ENCODE assay signal across 23 mouse cellular contexts in genomic region chr10:62854581-62854980, GRCm38 (mm10). TPM values are rescaled to one million over a fixed set of nuclear protein-coding genes. Genes with fewer than 3 reads are reported as not detected.
DNase-seq lines count a peak whose midpoint lies in the region; ATAC-seq and TF ChIP-seq lines count a peak whose summit lies in the region.
"Had no signal": no experiment of that assay in that cellular context is flagged by ENCODE, and none has a peak within 500 bp of the region (broad histone marks: within the 10 kb centered on the region; RNA-seq: fewer than 3 reads in every experiment).

No protein-coding gene starts in this region.

- TF ChIP-seq EP300 in heart, adult 2 months (IDR thresholded peaks at IDR 0.05; ENCODE audit: insufficient read depth, low read depth, low read length): no peak

- no peak for DNase-seq in heart, adult 2 months
- DNase-seq in heart, postnatal 4 days: no peak
- DNase-seq in heart, adult 11 months: no peak
- no peak for DNase-seq in kidney, postnatal 4 days
- no peak for DNase-seq in midbrain, embryonic 14.5 days
- DNase-seq: adrenal gland, postnatal 14 days; cerebellum, adult 8-10 months; cerebellum, postnatal 36 days; embryo, embryonic 11 days; layer of hippocampus, adult 9-11 months; liver, embryonic 13.5 days; lung, embryonic 14.5 days; right cerebral cortex, postnatal 4 days; thymus, postnatal 14 days had no signal

- no peaks in the 10 kb centered on the region for H3K27me3 ChIP-seq in heart, adult 2 months (ENCODE audit: control insufficient read depth, insufficient read depth, low read length)
- no peaks in the 10 kb centered on the region for H3K27me3 ChIP-seq in heart, embryonic 15.5 days
- no peaks in the 10 kb centered on the region for H3K27me3 ChIP-seq in kidney, embryonic 16.5 days (ENCODE audit: insufficient read depth, low read length)
- no peaks in the 10 kb centered on the region for H3K27me3 ChIP-seq in intestine, embryonic 15.5 days (replicated peaks)
- H3K27me3 ChIP-seq in midbrain, embryonic 14.5 days (ENCODE audit: control insufficient read depth, insufficient read depth, low read length): no peaks in the 10 kb centered on the region
- H3K27me3 ChIP-seq: embryonic facial prominence, embryonic 13.5 days; forebrain, embryonic 12.5 days; hindbrain, embryonic 12.5 days; liver, embryonic 13.5 days had no signal

- 57% methylated on average over 4 of the region's 4 CpGs for WGBS in heart, adult 2 months
- 46% methylated on average over 4 of the region's 4 CpGs for WGBS in heart, embryonic 15.5 days
- 57% methylated on average over 4 of the region's 4 CpGs for WGBS in kidney, embryonic 16.5 days
- WGBS in intestine, embryonic 15.5 days: 53% methylated on average over 4 of the region's 4 CpGs
- WGBS in midbrain, embryonic 14.5 days: 88% methylated on average over 4 of the region's 4 CpGs

- H3K4me3 ChIP-seq in heart, adult 2 months: no peak overlapping the region
- no peak overlapping the region for H3K4me3 ChIP-seq in heart, embryonic 15.5 days
- H3K4me3 ChIP-seq in kidney, embryonic 16.5 days (ENCODE audit: low read length): no peak overlapping the region
- no peak overlapping the region for H3K4me3 ChIP-seq in intestine, embryonic 15.5 days (replicated peaks)
- H3K4me3 ChIP-seq in midbrain, embryonic 14.5 days (replicated peaks; ENCODE audit: low read depth, low read length): no peak overlapping the region
- H3K4me3 ChIP-seq: embryonic facial prominence, embryonic 13.5 days; erythroblast, embryonic 14.5 days; forebrain, embryonic 12.5 days; hindbrain, embryonic 12.5 days; liver, embryonic 13.5 days; midbrain, embryonic 10.5 days had no signal

- peaks cover 2% of the 10 kb centered on the region; the same call in 1 of the 2 replicates for H3K4me1 ChIP-seq in heart, adult 2 months (ENCODE audit: control insufficient read depth, insufficient read depth, low read length)
- peaks cover 15% of the 10 kb centered on the region for H3K4me1 ChIP-seq in heart, embryonic 15.5 days (replicated peaks)
- H3K4me1 ChIP-seq in kidney, embryonic 16.5 days (ENCODE audit: insufficient read depth, low read length): 0 out of 2 replicates have a peak, but pooled peaks cover 4% of the 10 kb centered on the region
- H3K4me1 ChIP-seq in intestine, embryonic 15.5 days (replicated peaks): no peaks in the 10 kb centered on the region
- no peaks in the 10 kb centered on the region for H3K4me1 ChIP-seq in midbrain, embryonic 14.5 days (ENCODE audit: control insufficient read depth, insufficient read depth, low read length)
- H3K4me1 ChIP-seq: hindbrain, embryonic 12.5 days; midbrain, embryonic 10.5 days had no signal

- no peaks in the 10 kb centered on the region for H3K9me3 ChIP-seq in heart, embryonic 15.5 days (replicated peaks)
- H3K9me3 ChIP-seq in kidney, embryonic 16.5 days (ENCODE audit: low read length): no peaks in the 10 kb centered on the region
- no peaks in the 10 kb centered on the region for H3K9me3 ChIP-seq in intestine, embryonic 15.5 days
- no peaks in the 10 kb centered on the region for H3K9me3 ChIP-seq in midbrain, embryonic 14.5 days (ENCODE audit: control insufficient read depth, low read length)
- H3K9me3 ChIP-seq: embryonic facial prominence, embryonic 13.5 days; forebrain, embryonic 12.5 days; hindbrain, embryonic 12.5 days; liver, embryonic 13.5 days; midbrain, embryonic 10.5 days had no signal

- H3K9ac ChIP-seq in heart, adult 2 months (ENCODE audit: low read depth, low read length): no peak overlapping the region
- no peak overlapping the region for H3K9ac ChIP-seq in heart, embryonic 15.5 days
- H3K9ac ChIP-seq in kidney, embryonic 16.5 days (replicated peaks; ENCODE audit: low read length): no peak overlapping the region
- no peak overlapping the region for H3K9ac ChIP-seq in intestine, embryonic 15.5 days
- no peak overlapping the region for H3K9ac ChIP-seq in midbrain, embryonic 14.5 days (replicated peaks; ENCODE audit: low read length)
- H3K9ac ChIP-seq: embryonic facial prominence, embryonic 13.5 days; forebrain, embryonic 12.5 days; hindbrain, embryonic 12.5 days; liver, embryonic 13.5 days; lung, embryonic 14.5 days had no signal

- ATAC-seq in heart, embryonic 15.5 days (replicated peaks; ENCODE audit: insufficient number of reproducible peaks, insufficient read depth, low FRiP score, low read depth): 0 out of 2 replicates have a peak, but pooled peaks have one; percentile 30
- ATAC-seq in kidney, embryonic 16.5 days (ENCODE audit: low FRiP score, low TSS enrichment): peak; percentile 35; the same call in 1 of the 2 replicates
- ATAC-seq in intestine, embryonic 15.5 days: peak; percentile 82
- no peak for ATAC-seq in midbrain, embryonic 14.5 days (ENCODE audit: low FRiP score, low TSS enrichment)

- no peaks in the 10 kb centered on the region for H3K36me3 ChIP-seq in heart, adult 2 months (ENCODE audit: control insufficient read depth, insufficient read depth, low read length)
- no peaks in the 10 kb centered on the region for H3K36me3 ChIP-seq in heart, embryonic 15.5 days
- no peaks in the 10 kb centered on the region for H3K36me3 ChIP-seq in kidney, embryonic 16.5 days (ENCODE audit: insufficient read depth, low read length)
- no peaks in the 10 kb centered on the region for H3K36me3 ChIP-seq in intestine, embryonic 15.5 days
- H3K36me3 ChIP-seq in midbrain, embryonic 14.5 days (ENCODE audit: control insufficient read depth, insufficient read depth, low read length): no peaks in the 10 kb centered on the region
- H3K36me3 ChIP-seq: embryonic facial prominence, embryonic 13.5 days; forebrain, embryonic 12.5 days; hindbrain, embryonic 12.5 days; liver, embryonic 13.5 days had no signal

- peak overlapping the region; percentile 33; the same call in 1 of the 2 replicates for H3K4me2 ChIP-seq in heart, embryonic 15.5 days
- no peak overlapping the region for H3K4me2 ChIP-seq in kidney, embryonic 16.5 days (replicated peaks; ENCODE audit: low read depth, low read length)
- no peak overlapping the region for H3K4me2 ChIP-seq in intestine, embryonic 15.5 days (replicated peaks)
- no peak overlapping the region for H3K4me2 ChIP-seq in midbrain, embryonic 14.5 days (ENCODE audit: low read length)
- H3K4me2 ChIP-seq: embryonic facial prominence, embryonic 13.5 days; forebrain, embryonic 12.5 days; hindbrain, embryonic 12.5 days; liver, embryonic 13.5 days; lung, embryonic 14.5 days had no signal

- no peaks in the 10 kb centered on the region for H3K79me2 ChIP-seq in heart, adult 2 months (replicated peaks; ENCODE audit: control insufficient read depth, insufficient read depth, low read length)

- no peak for TF ChIP-seq POLR2A in heart, adult 2 months (IDR thresholded peaks at IDR 0.05; ENCODE audit: insufficient read depth, low read depth, low read length)

- H3K27ac ChIP-seq in heart, adult 2 months: peak overlapping the region; percentile 57; the same call in 1 of the 2 replicates
- peak overlapping the region; percentile 92 for H3K27ac ChIP-seq in heart, embryonic 15.5 days
- H3K27ac ChIP-seq in kidney, embryonic 16.5 days (ENCODE audit: low read length): no peak overlapping the region
- no peak overlapping the region for H3K27ac ChIP-seq in intestine, embryonic 15.5 days
- no peak overlapping the region for H3K27ac ChIP-seq in midbrain, embryonic 14.5 days (replicated peaks; ENCODE audit: low read depth, low read length)
- H3K27ac ChIP-seq: embryonic facial prominence, embryonic 13.5 days; forebrain, embryonic 12.5 days; hindbrain, embryonic 12.5 days; liver, embryonic 13.5 days; macrophage; midbrain, embryonic 10.5 days had no signal

- intact Hi-C loops in heart, adult 2 months (cut with DNase I): no loop called here

- no peak for TF ChIP-seq CTCF in heart, adult 2 months (IDR thresholded peaks at IDR 0.05)

RNA-seq across cellular contexts. Expression of gene Tet1, which starts 54.2 kb away (rescaled TPM):
- total RNA-seq in heart, adult 2 months (2021): 1 to 10 TPM; 5.3 to 6.6 TPM
- polyA plus RNA-seq in heart, adult 2 months (2012; rRNA removed): 2.3 and 3.9 TPM in 2 replicates
- 10 to 100 TPM; 27.9 to 29.6 TPM for total RNA-seq in heart, postnatal 4 days (2021)
- polyA plus RNA-seq in heart, embryonic 15.5 days (2015; fragmentation: Nextera tagmentation; extraction: Ambion mirVana): 25.6 and 26.9 TPM in 2 replicates
- 23.4 and 28.4 TPM in 2 replicates for polyA plus RNA-seq in kidney, embryonic 16.5 days (2015; fragmentation: Nextera tagmentation; extraction: Ambion mirVana)
- polyA plus RNA-seq in intestine, embryonic 15.5 days (2015; fragmentation: Nextera tagmentation; extraction: Ambion mirVana): 14.4 and 18.3 TPM in 2 replicates
- 35.9 and 44.3 TPM in 2 replicates for polyA plus RNA-seq in midbrain, embryonic 14.5 days (2014; fragmentation: Nextera tagmentation; extraction: Ambion mirVana)
- polyA plus RNA-seq: erythroblast, embryonic 14.5 days had no signal

Comparison
In these comparisons a context has a peak if more than half of its experiments do, and no peak if none do; other contexts are left out.
1. H3K27ac ChIP-seq: peak in heart, adult 2 months (single experiment) and heart, embryonic 15.5 days (single experiment); none in kidney, embryonic 16.5 days (single experiment), intestine, embryonic 15.5 days (single experiment) and midbrain, embryonic 14.5 days (single experiment).